Mouse (Mus musculus) layer of hippocampus, postnatal 10 days (tissue): ENCODE measurements at regions not wholly inside any gene's neighbourhood (a gene's known extent, or its start where the extent isn't known, plus 50 kb on each side); places are given as distances from the start of the nearest gene placed in this dataset.

Experiments used
- DNase-seq, 2 experiments: peaks; one replicate each; pipeline ENCODE4 v3.0.0; 2021; ENCODE audit warnings: low spot score in 2 of 2

DNA sequence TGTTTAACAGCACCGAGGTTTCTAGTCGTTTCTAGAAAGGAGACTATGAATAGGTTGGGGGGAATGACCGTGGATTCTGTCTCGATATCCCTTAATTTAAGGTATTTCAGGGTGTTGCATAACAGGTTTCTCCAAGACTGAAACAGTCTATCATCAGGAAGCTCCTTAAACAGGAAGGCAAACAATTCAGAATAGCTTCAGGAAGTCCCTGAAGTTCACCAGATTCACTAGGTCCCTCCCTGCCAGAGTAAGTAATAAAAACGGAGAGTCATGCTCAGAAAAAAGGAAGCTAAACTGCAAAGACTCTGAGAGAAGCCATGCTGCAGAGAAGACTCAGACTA lies 339.9 kb downstream of the Foxo1 start:
- no peak for DNase-seq

DNA sequence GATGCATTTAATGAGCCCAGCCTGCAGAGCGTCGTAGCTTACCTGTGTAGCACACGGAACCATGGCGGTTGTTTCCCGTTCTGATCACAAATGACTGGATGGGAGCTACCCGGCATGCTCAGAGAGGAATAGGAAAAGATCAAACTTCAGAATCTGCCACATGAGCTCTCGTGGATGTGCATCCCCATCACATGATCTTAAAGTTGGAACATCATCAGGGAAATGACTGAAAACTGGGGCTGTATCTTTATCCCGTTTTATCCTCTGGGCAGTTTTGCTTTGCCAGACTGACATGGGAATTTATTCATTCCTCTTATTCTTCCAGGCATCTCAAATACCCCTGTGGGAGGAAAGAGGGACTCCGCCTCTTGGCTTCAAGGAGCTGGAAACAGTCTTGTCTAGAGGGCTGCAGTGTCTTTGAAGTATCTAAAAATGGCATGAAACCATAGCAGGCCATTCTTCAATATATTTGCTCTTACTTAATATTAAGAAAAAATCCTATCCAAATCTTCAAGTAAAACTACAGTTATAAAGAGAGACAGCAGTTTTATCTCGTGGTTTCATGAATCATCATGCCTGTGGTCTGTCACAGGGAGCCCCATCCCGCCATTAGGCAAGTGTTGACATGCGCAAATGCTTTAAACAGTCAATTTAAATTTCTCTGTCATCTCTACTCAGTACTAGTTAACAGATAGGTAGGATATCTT lies 339.4 kb downstream of the Foxo1 start:
- no peak for DNase-seq

DNA sequence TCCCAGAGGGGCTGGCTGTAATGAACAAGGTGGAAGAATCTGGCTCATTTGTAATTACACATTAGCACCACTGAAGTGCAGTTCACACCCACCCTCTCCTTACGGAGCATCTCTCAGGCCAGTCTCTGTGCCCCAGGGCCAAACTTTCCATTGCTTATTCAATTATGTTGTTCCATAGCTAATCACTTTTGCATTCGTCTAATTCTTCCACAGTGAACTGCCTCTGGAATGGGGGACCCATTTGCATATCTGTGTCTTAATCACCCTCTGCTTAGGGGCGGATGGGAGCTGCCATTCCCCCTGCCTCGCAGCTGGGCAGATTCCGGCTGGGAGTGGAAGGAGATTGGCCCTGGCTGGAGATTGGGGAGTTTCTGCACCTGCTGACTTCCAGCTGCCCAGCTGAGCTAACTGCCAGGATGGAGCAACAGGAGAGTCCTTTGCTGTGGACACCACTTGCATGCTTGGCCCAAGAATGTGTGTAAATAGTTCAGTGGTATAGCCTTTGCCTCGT lies 337.2 kb downstream of the Foxo1 start:
- no peak for DNase-seq

DNA sequence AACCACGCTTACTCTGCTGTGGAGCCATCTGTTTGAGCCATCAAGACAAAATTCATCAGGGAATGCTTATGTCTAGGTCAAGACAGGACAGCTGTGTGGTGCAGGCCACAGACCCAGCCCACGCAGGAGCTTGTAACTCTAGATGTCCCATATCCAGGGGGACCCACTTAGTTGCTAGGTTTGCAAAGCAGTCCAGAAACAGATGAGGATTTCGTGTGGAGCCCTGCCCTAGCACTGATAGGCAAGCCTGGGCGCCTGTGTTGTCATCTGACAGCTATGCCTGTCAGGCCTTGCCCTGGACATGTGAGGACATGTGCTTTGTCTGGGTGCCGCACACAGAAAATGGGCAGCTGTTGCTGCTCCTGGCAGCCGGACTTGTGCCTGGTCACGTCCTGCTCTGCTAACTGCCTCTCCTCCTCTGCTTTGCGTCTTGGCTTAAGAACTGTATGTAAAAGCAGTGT lies 335.1 kb downstream of the Foxo1 start:
- DNase-seq, result peak in 1 of 2 experiments; percentile 7

DNA sequence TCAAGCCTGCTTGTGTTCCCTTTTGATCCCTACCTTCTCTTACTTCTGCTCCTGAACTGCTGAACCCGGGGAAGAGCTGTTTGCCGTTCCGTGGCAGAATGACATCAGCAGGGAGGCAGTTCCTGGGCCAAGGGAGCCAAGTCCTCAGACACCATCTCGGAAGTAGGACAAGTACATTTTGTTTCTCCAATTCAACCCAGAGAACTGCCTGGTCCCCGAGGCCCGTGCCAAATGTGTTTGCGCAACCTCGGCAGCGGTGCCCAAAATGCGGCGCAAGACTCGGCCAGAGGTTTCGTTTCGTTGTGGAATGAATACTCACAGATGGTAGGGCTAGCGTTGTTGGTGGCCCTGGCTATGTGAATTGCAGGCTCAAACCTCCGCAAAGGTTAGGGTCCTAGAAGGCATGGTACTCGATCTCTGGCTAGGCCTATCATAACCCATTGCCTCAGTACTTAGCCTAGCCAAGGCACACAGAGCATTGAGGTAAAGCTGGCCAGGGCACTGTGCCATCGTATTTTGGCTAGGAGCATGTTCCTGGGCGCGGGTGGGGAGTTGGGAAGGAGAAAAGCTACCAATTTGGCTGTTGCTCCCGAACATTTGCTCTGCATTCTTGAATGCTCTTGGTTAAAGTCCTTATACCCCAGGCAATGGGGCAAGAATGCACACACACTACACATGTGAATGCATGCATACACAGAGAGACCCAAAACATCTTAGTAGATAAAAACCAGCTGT lies 333.0 kb downstream of the Foxo1 start:
- DNase-seq, result peak; percentile 78 to 82

DNA sequence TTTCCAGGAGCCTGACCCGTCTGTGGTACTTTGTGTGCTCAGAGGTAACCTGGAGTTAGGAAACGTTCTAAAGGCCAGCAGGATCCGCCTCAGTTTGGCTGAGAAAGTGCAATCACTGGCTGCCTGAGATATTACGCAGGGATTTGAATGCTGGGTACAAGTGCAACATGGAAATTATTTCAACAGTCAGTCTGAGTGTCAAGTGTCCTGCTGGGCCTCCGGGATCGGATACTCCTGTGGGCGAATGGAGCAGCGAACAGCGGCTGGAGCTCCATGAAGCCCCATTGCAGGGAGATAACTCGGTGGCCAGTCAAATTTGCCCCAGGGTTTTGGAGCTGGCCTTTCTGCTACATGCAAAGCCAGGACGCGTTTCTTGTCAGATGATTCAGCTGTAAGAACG lies 332.4 kb downstream of the Foxo1 start:
- DNase-seq, result peak in 1 of 2 experiments; percentile 7

DNA sequence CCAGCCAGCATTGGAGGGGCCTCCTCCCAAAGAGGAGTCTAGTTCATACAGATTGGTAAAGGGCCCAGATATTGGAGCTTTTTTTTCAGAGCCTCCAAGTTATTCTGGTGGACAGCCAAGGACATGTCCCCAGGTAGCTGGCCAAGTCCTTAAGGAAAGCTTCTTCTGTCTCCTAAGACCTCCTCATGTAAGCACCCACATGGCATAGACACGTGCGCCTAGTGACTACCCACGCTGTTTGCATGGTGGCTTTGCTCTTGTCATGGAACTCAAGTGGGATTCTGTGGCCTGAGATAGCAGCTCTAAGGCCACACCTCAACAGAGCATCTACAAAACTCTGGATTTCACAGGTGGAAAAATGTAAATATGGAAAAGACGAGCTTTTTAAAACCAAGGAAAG lies 332.0 kb downstream of the Foxo1 start:
- DNase-seq, result no peak

DNA sequence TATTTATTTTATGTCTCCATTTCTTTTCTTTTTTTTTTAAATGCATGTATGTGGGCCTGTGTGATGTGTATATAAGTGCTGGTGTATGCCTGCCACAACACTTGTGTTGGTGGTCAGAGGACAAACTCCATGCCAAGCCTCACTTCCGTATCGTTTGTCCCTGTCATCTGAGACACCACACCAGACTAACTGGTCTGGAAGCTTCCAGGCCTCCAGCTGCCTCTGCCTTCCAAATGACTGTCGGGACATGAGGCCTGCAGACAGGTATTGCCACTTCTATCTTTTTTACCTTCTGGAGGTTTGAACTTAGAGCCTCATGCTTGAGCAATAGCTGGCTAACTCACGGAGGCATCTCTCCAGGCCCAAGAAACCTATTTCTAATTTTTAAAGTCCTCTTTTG lies 318.3 kb downstream of the Foxo1 start:
- DNase-seq, result no peak

DNA sequence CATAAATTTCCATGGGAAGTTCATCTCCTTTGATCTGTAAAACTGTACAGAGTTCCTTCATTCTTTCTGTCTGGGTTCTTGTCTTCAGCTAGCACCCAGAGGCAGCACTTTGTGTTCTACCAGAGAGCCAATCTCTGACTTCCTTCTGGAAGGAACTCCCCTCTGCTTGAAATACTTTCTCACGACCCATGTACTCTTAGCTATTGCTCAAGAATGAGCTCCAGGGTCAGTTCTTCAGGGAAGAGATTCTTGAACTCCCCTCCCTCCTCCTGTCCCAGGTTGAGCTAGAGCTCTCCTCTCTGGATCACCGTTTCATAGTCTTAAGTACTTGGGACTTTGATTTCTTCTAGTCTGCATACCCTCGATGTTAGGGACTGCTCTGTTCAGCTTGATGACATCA lies 311.8 kb downstream of the Foxo1 start:
- DNase-seq, result no peak

DNA sequence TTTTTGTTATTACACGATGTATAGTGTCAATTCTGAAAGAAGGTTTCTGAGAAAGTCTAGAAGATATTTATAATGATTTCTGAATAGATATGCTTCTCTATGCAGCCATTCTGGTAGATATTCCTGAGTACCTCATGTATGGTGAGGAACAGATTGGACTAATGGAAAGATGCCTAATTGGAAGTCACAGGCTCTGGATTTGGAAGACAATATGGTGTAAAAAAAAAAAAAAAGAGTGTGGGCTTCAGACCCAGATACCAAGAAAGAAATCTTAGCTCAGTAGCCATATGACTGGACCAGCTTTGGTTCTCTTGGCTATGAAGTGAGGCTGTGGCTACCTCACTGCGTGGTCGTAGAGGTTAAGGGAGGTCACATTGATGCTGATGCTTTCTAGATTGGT lies 311.0 kb downstream of the Foxo1 start:
- no peak for DNase-seq

DNA sequence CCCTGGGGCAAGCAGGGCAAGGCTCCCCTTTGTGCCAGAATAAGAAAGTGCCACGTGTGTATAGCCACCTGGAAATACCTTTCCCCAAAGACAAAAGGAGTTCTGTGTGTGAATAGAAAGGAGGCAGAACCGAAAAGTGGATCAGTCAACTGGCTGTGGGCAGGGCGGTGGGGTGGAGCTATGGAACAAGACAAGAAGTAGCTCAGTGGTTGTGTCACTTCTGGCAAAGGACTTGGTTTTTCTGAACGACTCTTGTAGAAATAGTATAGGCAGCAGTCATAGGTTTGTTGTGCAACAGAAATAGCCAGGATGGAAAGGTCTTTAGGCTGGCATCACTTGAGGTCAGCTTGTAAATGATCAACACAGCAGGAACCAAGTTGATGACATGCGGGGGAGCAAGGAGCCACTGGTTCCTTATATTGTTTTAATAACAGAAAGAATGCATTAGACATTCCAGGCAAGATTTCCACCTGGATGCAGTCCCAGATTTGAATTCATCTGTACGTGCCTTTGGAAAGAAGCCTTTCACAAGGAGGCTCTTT lies 308.6 kb downstream of the Foxo1 start:
- DNase-seq, result no peak

DNA sequence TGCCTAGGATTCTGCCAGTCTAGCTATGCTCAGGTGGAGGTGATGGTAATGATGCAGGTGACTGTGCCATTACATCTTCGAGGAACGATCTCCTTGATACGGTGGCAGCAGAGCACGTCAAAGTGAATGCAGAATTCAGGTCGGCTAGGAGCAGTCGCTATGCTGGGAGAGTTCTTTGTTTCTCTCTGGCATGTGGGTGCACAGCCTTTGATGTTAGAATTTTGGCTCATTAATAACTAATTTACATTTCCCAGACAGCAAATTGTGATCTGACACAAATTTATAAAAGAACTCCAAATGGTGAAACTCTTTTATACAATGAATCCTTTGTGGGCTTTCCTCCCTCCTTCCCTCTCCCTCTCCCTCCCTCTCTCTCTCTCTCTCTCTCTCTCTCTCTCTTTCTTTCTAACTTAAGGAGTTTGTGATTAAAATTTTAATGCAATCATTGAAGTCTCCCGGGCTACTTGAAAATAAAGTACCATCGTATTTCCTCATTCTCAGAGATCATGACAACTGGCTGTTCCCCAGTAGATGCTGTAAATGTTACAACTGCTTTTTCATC lies 307.2 kb downstream of the Foxo1 start:
- no peak for DNase-seq

DNA sequence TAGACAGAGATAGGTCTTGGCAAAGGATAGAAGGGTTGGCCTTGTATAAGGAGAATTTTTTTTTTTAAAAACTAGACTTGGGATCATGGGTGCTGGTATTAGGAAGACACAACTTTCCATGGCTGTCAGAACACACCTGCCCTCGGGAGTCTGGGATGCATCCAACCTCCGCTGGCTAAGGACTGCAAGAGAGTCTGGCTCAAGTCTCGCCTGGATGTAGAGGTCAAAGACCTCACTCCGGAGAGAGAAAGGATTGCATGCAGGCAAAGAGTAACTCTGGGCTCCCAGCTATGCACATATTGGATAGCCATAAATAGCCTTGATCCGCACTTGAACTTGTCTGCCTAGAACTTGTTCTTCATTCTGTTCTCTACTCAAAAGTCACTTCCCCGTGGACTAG lies 306.2 kb downstream of the Foxo1 start:
- no peak for DNase-seq

DNA sequence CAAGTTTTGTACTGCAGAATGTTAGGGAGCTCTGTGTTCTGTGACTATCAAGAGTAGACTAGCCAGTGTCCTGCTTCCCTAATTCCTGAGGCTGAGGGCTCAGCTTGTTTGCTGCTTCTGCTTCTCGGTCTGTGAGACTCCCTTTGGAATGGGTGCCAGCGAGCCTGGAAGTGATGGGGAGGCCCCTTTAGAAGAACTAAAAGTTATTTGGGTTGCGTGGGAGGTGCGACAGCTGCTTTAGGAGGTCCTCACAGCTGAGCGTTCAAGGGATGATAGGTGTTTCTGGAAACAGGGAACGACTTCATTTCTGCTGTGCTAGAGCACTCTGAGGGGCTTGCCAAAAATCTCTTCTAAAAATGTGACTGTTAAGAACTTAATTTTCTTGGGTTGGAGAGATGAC lies 305.7 kb downstream of the Foxo1 start:
- peak in 1 of 2 experiments; percentile 22 for DNase-seq

DNA sequence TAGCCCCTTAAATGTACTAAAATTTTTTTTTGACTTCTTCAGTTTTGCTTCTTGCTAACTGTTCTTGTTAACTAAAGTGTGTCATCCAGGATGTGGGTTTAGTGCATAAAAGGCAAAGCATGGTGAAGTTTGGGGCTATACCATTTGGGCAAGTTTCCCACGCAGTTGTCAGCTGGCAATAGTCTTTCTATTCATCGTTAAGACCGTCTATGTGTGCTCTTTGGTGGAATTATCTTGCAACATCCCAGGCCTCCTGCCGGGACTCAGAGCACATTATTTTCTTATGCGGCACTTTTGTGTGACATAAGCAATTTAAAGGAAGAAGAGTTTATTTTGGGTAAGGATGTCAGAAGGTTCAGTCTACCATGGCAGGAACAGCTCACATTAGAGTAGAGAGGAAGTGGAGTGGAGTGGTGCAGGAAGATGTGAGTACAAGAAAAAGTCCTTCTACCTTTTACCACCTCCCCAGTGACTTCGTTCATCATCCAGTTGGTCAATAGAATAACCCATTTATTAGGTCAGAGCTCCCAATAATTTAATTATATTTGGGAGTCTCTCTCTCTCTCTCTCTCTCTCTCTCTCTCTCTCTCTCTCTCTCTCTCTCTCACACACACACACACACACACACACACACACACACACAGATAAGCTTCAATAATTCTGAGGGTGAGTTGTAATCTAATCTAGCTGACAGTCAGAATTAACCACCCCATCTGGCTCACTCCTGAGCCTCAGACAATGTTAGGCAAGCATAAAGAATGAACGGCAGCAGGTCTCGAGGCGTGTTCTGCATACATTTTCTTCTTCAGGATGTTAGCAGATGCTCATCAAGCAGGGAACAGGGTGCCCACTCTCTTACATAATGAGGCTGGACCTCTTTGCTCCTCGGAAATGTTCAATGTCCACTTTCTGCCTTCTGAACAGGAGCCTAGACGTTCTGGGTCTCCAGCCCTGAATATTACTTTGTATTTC lies 304.7 kb downstream of the Foxo1 start:
- DNase-seq, result no peak

DNA sequence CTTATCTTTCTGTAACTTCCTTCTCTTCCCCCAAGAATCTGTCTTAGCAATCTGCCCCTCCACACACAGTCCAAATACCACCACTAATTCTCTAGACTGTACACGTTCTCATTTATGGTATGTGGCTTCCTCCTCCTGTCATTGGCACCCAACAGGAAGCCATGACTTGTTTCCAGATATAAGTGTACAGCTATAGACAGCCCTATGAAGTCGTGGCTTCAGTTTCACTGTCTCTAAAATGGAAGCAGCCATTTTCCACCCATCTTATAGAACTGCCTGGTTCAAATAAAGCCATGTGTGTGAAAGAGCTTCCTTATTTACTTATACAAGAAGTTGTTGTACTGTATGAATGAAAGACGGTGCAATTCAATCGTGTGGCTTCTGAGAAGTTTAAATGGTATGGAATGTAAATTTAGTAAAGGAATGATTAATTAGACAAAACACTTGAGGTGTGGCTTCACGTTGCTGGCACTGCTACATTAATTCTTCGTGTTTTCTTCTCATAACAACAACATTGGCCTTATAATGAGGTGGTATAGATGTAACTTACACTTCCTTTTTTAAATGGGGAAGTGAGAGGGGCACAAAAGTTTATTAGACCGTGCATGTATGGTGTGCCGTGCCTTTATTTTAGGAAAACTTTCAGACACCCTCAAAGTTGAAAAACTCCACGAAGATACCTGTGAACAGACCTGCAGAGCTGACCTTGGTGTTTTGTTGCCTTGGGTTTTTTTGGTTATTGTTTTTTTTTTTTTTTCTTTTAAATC lies 299.7 kb downstream of the Foxo1 start:
- no peak for DNase-seq

DNA sequence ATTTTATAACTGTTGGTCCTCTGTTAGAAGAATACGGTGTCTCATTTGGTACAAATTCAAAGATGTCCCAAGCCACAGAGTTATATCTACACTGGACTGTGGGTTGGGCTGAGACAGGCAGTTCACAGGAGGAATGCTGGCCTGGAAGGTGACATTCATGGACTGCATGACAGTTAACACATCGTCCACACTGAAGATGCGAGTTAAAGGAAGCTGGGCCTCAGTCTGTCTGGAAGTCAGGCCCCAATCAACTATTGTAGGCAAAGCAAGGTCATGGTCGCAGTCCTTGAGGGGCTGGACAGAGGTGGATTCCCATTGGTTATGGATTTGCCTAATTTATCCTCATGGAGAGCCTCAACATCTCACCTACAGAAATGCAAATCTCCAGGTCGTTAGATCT lies 295.5 kb downstream of the Foxo1 start:
- no peak for DNase-seq

DNA sequence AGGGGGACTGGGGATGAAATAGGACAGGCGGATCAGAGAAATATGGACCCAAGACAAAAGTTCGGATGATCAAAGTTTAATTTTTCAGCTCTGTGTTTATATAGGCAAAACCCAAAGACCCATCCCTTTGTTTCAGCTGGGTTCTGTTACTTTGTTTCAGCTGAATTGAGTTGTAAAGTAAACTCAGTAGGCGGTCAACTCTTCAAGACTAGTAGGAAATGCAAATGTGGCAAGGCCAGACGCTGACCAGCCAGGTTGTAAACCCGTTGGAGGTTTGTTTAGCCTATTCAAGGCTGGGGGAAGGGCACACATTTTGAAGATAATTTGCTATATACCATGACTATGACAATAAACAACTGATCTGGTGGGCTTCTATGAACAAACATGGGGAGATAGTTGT lies 294.7 kb downstream of the Foxo1 start:
- DNase-seq, result no peak

DNA sequence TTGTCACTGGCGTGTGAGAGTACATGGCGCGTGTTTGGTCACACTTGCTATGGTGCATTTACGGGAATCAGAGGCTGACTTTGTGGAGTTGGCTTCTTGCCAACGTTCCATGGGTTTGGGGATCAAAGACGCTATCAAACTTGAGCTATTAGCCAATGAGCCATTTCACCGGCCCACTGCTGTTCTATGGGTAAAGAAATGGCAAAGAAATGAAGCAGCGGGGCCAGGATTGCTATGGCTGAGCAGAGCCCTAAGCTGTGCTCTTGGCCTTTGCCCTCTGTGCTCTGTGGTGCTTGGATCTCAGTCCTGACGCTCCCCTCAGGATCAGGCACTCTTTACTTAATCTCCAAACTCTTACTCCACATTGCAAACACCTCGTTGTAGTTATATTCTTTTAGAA lies 291.3 kb downstream of the Foxo1 start:
- no peak for DNase-seq

DNA sequence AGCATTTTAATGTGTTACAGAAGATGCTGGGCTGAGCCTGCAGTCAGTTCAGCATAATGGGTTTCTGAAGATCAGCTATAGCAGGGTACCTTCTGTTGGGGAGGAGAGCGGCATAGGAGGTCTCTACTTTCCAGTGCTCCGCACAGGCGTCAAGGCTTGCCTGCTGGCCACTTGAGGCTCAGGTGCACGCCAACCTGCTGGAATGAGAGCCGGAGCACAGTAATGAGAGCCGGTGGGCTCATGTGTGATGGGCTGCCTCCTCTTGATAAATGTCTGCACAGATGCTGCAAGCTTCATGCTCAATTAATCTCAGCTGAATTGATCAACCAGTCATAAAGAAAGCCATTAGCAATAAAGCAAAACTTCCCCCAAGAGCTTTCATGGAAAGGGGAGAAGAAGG lies 290.6 kb downstream of the Foxo1 start:
- DNase-seq, result no peak
